Mouse (Mus musculus): ENCODE measurements around the gene Clpp. TPM values are rescaled to one million over a fixed set of nuclear protein-coding genes. Genes with fewer than 3 reads are reported as not detected.

Clpp gene
- 47.3 TPM for polyA plus RNA-seq (2017; shearing (Covaris generic))

DNA sequence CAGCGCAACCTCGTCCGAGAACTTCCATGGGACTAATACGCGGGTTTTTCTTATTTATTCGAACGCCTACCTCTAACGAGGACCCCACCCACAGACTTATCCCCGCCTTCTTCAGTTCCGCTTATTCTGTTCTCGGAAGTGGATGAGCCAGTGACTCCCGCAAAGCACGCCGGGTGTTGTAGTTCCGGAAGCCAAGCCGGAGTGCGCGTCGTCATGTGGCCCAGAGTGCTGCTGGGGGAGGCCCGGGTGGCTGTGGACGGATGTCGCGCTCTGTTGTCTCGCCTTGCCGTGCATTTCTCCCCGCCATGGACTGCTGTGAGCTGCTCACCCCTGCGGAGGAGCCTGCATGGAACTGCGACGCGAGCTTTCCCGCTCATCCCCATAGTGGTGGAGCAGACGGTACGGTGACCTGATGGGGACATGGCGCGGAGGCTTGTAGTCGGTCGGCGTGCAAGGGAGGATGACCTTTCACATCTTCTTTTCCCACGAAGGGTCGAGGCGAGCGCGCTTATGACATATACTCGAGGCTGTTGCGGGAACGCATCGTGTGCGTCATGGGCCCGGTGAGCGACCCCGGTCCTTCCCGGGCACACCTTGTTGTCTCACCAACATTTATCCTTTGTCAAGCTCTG is at the start of gene Clpp:
Clpp (plus strand) TSS at position 191 of the 632 bp plus-strand sequence.

GRCm38 (mm10) chr17:56982013-56982412 is 8.1 kb upstream of the Clpp start, which contains the start of gene Acer1:
Gene Acer1, minus strand, starts transcription at chr17:56982126.

GRCm38 (mm10) chr17:56997029-56997667 is 7.0 kb downstream of the Clpp start, which contains the start of gene Alkbh7:
Gene Alkbh7, plus strand, starts transcription at chr17:56997339.

GRCm38 (mm10) chr17:56999968-57000609 is 10.0 kb downstream of the Clpp start, which contains the start of gene Pspn:
Gene Pspn, minus strand, starts transcription at chr17:57000018.

GRCm38 (mm10) chr17:57011236-57012141 is 21.4 kb downstream of the Clpp start, which contains the start of the genes Gtf2f1 and Gm17949:
Gene Gtf2f1, minus strand, starts transcription at chr17:57011288.
Gene Gm17949, plus strand, starts transcription at chr17:57011469.

GRCm38 (mm10) chr17:57030931-57031660 is 41.0 kb downstream of the Clpp start, which contains the start of gene Khsrp:
Gene Khsrp, minus strand, starts transcription at chr17:57031522.

GRCm38 (mm10) chr17:57041554-57041953 is 51.4 kb downstream of the Clpp start, which contains the start of gene Slc25a41:
Gene Slc25a41, minus strand, starts transcription at chr17:57041654.

Other genes starting within 250 kb of the Clpp start
- gene Nrtn, start 232.8 kb upstream of the Clpp start, polyA plus RNA-seq (2017; shearing (Covaris generic)): not detected
- gene Dus3l, start 225.5 kb upstream of the Clpp start, polyA plus RNA-seq (2017; shearing (Covaris generic)): 51.8 TPM
- 0.28 TPM for gene Prr22, start 220.1 kb upstream of the Clpp start, polyA plus RNA-seq (2017; shearing (Covaris generic))
- gene Rfx2, start 159.3 kb upstream of the Clpp start, polyA plus RNA-seq (2017; shearing (Covaris generic)): 1.6 TPM
- 0.15 TPM for gene Acsbg2, start 115.9 kb upstream of the Clpp start, polyA plus RNA-seq (2017; shearing (Covaris generic))
- 0.41 TPM for gene 1700061G19Rik, start 114.8 kb upstream of the Clpp start, polyA plus RNA-seq (2017; shearing (Covaris generic))
- 26.4 TPM for gene Mllt1, start 54.9 kb upstream of the Clpp start, polyA plus RNA-seq (2017; shearing (Covaris generic))
- not detected for gene Acer1, start 8.2 kb upstream of the Clpp start, polyA plus RNA-seq (2017; shearing (Covaris generic))
- gene Alkbh7, start 7.0 kb downstream of the Clpp start, polyA plus RNA-seq (2017; shearing (Covaris generic)): 8.6 TPM
- not detected for gene Pspn, start 9.7 kb downstream of the Clpp start, polyA plus RNA-seq (2017; shearing (Covaris generic))
- 68.1 TPM for gene Gtf2f1, start 21.0 kb downstream of the Clpp start, polyA plus RNA-seq (2017; shearing (Covaris generic))
- gene Gm17949, start 21.2 kb downstream of the Clpp start, polyA plus RNA-seq (2017; shearing (Covaris generic)): 0.66 TPM
- gene Khsrp, start 41.2 kb downstream of the Clpp start, polyA plus RNA-seq (2017; shearing (Covaris generic)): 33.8 TPM
- not detected for gene Slc25a41, start 51.3 kb downstream of the Clpp start, polyA plus RNA-seq (2017; shearing (Covaris generic))
- 9.6 TPM for gene Crb3, start 68.8 kb downstream of the Clpp start, polyA plus RNA-seq (2017; shearing (Covaris generic))
- 6.1 TPM for gene Slc25a23, start 69.6 kb downstream of the Clpp start, polyA plus RNA-seq (2017; shearing (Covaris generic))
- gene Dennd1c, start 88.2 kb downstream of the Clpp start, polyA plus RNA-seq (2017; shearing (Covaris generic)): 183 TPM
- 0.73 TPM for gene Tubb4a, start 97.5 kb downstream of the Clpp start, polyA plus RNA-seq (2017; shearing (Covaris generic))
- gene Tnfsf9, start 115.0 kb downstream of the Clpp start, polyA plus RNA-seq (2017; shearing (Covaris generic)): 36.0 TPM
- 1.1 TPM for gene Cd70, start 159.5 kb downstream of the Clpp start, polyA plus RNA-seq (2017; shearing (Covaris generic))
- 15.3 TPM for gene Tnfsf14, start 203.9 kb downstream of the Clpp start, polyA plus RNA-seq (2017; shearing (Covaris generic))
- 0.24 TPM for gene C3, start 237.8 kb downstream of the Clpp start, polyA plus RNA-seq (2017; shearing (Covaris generic))